Mouse (Mus musculus): ENCODE results near the gene Zfyve9. TPM values are rescaled to one million over a fixed set of nuclear protein-coding genes. Genes with fewer than 3 reads are reported as not detected.
A peak's percentile ranks its signal among the peaks of the same experiment; 100 is the strongest.

Zfyve9 gene
- polyA plus RNA-seq, 1 experiment from 2014 or later: 2.3 TPM

DNA sequence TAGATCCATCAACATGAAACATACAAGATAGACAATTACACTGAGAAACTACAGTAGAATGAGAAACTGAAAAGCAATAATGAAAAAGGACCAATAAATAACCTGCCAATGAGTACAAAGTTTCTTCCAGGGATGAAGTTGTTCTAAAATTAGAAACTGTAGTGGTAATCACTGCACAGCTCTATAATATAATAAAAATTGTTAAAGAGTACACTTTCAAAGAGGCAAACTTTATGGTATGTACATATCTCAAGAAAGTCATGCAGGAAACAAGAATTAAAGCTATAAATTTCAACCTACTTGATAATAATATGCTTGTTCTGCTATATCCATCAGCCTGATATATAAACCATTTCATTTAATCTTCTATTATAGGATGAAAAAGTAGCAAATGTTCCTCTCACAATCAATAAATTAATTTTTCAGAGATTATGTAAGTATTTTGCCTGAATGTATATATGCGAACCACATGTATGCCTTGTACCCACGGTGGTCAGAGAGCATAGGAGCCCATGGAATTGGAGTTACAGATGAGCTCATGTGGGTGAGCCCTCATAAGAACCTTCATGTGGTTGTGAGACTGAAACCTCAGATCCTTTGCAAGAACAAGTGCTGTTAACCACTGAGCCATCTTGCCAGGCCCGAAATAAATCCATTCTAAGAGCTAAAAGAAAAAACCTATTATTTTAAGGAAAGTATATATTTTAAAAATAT, 34.3 kb downstream of the Zfyve9 start:
- H3K27ac ChIP-seq (ENCODE audit: low read length): no peak overlapping the region
- no peaks in the 10 kb centered on the region for H3K4me1 ChIP-seq (ENCODE audit: control insufficient read depth, insufficient read depth, low read length)
- H3K9ac ChIP-seq (ENCODE audit: low read length): no peak overlapping the region
- H3K36me3 ChIP-seq (ENCODE audit: control insufficient read depth, insufficient read depth, low read length): no peaks in the 10 kb centered on the region; the same call in 1 of the 2 replicates
- no peaks in the 10 kb centered on the region for H3K9me3 ChIP-seq (replicated peaks; ENCODE audit: control insufficient read depth, low read length)
- H3K4me3 ChIP-seq (replicated peaks; ENCODE audit: low read length): no peak overlapping the region
- 87% methylated on average over 3 of the region's 3 CpGs for WGBS
- no peak for ATAC-seq (ENCODE audit: insufficient read depth, low FRiP score)
- no peak overlapping the region for H3K4me2 ChIP-seq (ENCODE audit: low read depth, low read length)
- H3K27me3 ChIP-seq (ENCODE audit: control insufficient read depth, insufficient read depth, low read length): no peaks in the 10 kb centered on the region

DNA sequence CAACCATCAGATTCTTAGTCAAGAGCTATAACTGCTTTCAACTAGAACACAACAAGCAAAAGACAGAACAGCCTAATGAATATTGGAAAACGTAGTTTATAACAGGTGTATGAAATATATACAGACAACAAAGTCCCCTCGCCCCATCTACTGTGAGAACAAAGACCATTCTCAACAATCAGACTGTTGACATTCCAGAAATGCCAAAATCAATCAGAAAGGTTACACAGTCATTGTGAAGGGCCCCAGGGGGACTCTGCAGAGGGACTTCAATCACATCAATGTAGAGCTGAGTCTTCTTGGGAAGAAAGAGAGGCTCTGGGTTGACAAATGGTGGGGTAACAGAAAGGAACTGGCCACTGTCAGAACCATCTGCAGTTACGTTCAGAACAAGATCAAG, 49.0 kb downstream of the Zfyve9 start:
- Histone ChIP-seq H3K9me3 (replicated peaks; ENCODE audit: control insufficient read depth, low read length) (no peaks in the 10 kb centered on the region), H3K36me3 (ENCODE audit: control insufficient read depth, insufficient read depth, low read length) (no peaks in the 10 kb centered on the region), H3K4me1 (ENCODE audit: control insufficient read depth, insufficient read depth, low read length) (no peaks in the 10 kb centered on the region), H3K27ac (ENCODE audit: low read length) (no peak overlapping the region), H3K4me2 (ENCODE audit: low read depth, low read length) (no peak overlapping the region), H3K9ac (ENCODE audit: low read length) (no peak overlapping the region), H3K4me3 (replicated peaks; ENCODE audit: low read length) (no peak overlapping the region), H3K27me3 (ENCODE audit: control insufficient read depth, insufficient read depth, low read length) (no peaks in the 10 kb centered on the region)
- 45% methylated on average over 3 of the region's 3 CpGs for WGBS
- no peak for ATAC-seq (ENCODE audit: insufficient read depth, low FRiP score)

DNA sequence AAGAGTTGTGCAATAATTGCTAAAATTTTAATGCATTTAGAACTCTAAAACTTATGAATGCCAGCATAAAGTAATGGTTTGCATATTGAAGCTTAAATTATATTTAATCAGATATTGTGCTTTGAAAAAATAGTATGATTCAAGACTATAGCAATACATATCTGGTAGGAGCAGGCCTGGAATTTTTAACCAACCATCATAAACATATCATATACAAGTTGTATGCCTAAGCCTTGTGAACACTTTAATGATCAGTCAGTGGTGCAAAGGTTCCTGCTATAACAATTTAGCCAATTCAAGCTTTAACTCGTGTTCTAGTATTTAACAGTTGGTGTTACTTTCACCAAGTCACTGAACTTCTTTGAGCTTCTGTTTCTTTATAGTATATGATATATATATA, 50.1 kb downstream of the Zfyve9 start:
- WGBS: 77% methylated on average over 1 of the region's 1 CpGs
- H3K4me2 ChIP-seq (ENCODE audit: low read depth, low read length): no peak overlapping the region
- no peak for ATAC-seq (ENCODE audit: insufficient read depth, low FRiP score)

DNA sequence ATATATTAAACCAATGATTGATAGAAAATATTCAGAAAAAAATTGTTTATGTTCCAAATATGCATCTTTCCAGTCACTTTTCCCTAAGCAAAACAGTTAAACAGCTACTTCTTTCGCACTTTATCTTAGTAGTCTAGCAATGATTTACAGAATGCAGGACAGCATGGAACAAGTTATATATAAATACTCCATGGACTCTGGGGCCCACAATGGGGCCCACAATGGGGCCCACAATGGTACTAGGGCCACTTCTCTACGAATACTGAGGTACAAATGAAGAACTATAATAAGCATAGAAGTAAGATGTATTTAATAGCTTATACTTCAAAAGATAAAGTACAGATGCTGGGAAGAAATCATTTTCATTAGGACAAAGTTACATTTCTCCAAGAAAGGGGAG, 56.5 kb downstream of the Zfyve9 start:
- no peak overlapping the region for H3K27ac ChIP-seq (ENCODE audit: low read length)
- 78% methylated on average over 2 of the region's 2 CpGs for WGBS
- no peak for ATAC-seq (ENCODE audit: insufficient read depth, low FRiP score)

More for the DNA sequence above, 50.1 kb downstream of the Zfyve9 start:
- H3K4me1 ChIP-seq (ENCODE audit: control insufficient read depth, insufficient read depth, low read length): no peaks in the 10 kb centered on the region
- H3K27me3 ChIP-seq (ENCODE audit: control insufficient read depth, insufficient read depth, low read length): no peaks in the 10 kb centered on the region
- peaks cover 2% of the 10 kb centered on the region; the same call in 1 of the 2 replicates for H3K36me3 ChIP-seq (ENCODE audit: control insufficient read depth, insufficient read depth, low read length)
- H3K9me3 ChIP-seq (replicated peaks; ENCODE audit: control insufficient read depth, low read length): no peaks in the 10 kb centered on the region
- H3K4me3 ChIP-seq (replicated peaks; ENCODE audit: low read length): no peak overlapping the region
- no peak overlapping the region for H3K27ac ChIP-seq (ENCODE audit: low read length)
- H3K9ac ChIP-seq (ENCODE audit: low read length): no peak overlapping the region

DNA sequence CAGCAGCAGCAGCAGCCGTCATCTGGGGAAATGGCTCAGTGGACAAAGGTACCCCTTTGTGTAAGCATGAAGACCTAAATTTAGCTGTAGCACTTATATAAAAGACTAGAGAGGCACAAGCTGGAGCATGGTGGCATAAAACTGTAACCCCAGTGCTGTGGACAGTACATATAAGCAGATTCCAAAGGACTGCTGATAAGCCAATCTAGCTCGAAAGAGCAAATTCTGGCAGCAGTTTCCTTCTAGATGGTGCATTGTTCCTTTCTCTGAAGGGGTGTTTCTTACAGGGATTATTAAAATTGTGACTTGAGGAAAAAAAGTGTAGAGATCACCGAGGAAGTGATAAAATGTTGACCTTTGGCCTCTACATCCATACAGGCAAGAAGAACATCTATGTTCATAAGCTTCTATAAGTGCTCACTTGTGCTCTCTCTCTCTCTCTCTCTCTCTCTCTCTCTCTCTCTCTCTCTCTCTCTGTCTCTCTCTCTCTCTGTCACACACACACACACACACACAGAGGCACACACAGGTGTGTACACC, 59.3 kb downstream of the Zfyve9 start:
- Histone ChIP-seq H3K27ac (ENCODE audit: low read length) (no peak overlapping the region), H3K36me3 (ENCODE audit: control insufficient read depth, insufficient read depth, low read length) (0 out of 2 replicates have a peak, but pooled peaks cover 4% of the 10 kb centered on the region)
- 66% methylated on average over 3 of the region's 3 CpGs for WGBS

More for the DNA sequence above, 56.5 kb downstream of the Zfyve9 start:
- H3K4me3 ChIP-seq (replicated peaks; ENCODE audit: low read length): no peak overlapping the region
- H3K36me3 ChIP-seq (ENCODE audit: control insufficient read depth, insufficient read depth, low read length): peaks cover 6% of the 10 kb centered on the region; the same call in 1 of the 2 replicates
- H3K4me1 ChIP-seq (ENCODE audit: control insufficient read depth, insufficient read depth, low read length): no peaks in the 10 kb centered on the region
- H3K4me2 ChIP-seq (ENCODE audit: low read depth, low read length): no peak overlapping the region
- H3K9ac ChIP-seq (ENCODE audit: low read length): no peak overlapping the region
- no peaks in the 10 kb centered on the region for H3K27me3 ChIP-seq (ENCODE audit: control insufficient read depth, insufficient read depth, low read length)
- H3K9me3 ChIP-seq (replicated peaks; ENCODE audit: control insufficient read depth, low read length): no peaks in the 10 kb centered on the region

DNA sequence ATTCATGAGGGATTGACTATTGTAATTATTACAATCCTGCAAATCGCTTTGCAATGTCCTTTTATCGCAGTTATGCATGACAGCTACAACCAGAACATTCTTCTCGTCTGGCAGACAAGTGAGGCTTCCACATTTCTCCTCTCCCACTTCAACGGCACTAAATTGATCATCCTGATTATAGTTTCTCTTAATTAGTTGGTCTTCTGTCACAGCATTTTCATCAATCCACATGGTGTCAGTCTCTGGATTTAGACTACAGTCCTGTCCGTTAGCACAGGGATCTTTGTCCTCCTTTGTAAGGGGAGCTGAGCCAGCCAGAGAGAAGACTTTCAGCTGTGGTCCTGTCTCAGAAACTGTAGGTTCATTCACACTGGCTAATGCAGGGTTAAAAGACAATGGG, 61.2 kb downstream of the Zfyve9 start, which contains the start of gene 3110021N24Rik:
Gene 3110021N24Rik, plus strand, starts transcription at position 301 of the 400 bp plus-strand sequence.
- H3K4me2 ChIP-seq (ENCODE audit: low read depth, low read length): no peak within 1 kb of the TSS
- WGBS: 87% methylated on average over 5 of the region's 5 CpGs
- no peak within 1 kb of the TSS for H3K27ac ChIP-seq (ENCODE audit: low read length)
- no peak within 1 kb of the TSS for H3K9ac ChIP-seq (ENCODE audit: low read length)
- ATAC-seq (ENCODE audit: insufficient read depth, low FRiP score): no peak
- 0 out of 2 replicates have a peak, but pooled peaks cover 4% of the 10 kb centered on the region for H3K36me3 ChIP-seq (ENCODE audit: control insufficient read depth, insufficient read depth, low read length)
- no peaks in the 10 kb centered on the region for H3K27me3 ChIP-seq (ENCODE audit: control insufficient read depth, insufficient read depth, low read length)
- H3K9me3 ChIP-seq (replicated peaks; ENCODE audit: control insufficient read depth, low read length): no peaks in the 10 kb centered on the region
- no peaks in the 10 kb centered on the region for H3K4me1 ChIP-seq (ENCODE audit: control insufficient read depth, insufficient read depth, low read length)
- H3K4me3 ChIP-seq (replicated peaks; ENCODE audit: low read length): no peak within 1 kb of the TSS

More for the DNA sequence above, 59.3 kb downstream of the Zfyve9 start:
- ATAC-seq (ENCODE audit: insufficient read depth, low FRiP score): no peak
- Histone ChIP-seq H3K27me3 (ENCODE audit: control insufficient read depth, insufficient read depth, low read length) (no peaks in the 10 kb centered on the region), H3K4me3 (replicated peaks; ENCODE audit: low read length) (no peak overlapping the region), H3K4me1 (ENCODE audit: control insufficient read depth, insufficient read depth, low read length) (no peaks in the 10 kb centered on the region), H3K9me3 (replicated peaks; ENCODE audit: control insufficient read depth, low read length) (no peaks in the 10 kb centered on the region), H3K4me2 (ENCODE audit: low read depth, low read length) (no peak overlapping the region), H3K9ac (ENCODE audit: low read length) (no peak overlapping the region)

DNA sequence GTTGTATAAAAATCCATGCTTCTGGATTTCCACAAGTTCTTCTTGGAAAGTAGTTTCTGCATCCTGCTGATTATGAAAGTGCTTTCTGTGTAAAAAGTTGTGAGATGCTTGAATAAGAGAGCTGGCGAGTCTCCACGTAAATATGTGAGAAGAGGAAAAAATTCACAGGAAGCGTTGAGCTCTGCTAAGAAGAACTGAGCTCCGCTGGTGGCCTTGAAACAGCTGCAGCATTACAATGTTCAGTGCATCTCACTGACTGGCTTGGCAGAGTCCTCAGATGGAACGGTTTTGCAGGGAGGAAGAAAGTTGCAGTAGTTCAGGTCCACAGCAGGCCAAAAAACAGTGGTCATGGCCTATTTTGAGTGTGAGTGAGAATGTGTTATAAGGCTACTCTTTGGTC, 72.4 kb downstream of the Zfyve9 start:
- WGBS: 54% methylated on average over 5 of the region's 5 CpGs
- no peaks in the 10 kb centered on the region for H3K9me3 ChIP-seq (replicated peaks; ENCODE audit: control insufficient read depth, low read length)
- no peaks in the 10 kb centered on the region for H3K36me3 ChIP-seq (ENCODE audit: control insufficient read depth, insufficient read depth, low read length)
- H3K4me2 ChIP-seq (ENCODE audit: low read depth, low read length): no peak overlapping the region
- no peak overlapping the region for H3K27ac ChIP-seq (ENCODE audit: low read length)
- no peaks in the 10 kb centered on the region for H3K4me1 ChIP-seq (ENCODE audit: control insufficient read depth, insufficient read depth, low read length)
- no peak overlapping the region for H3K9ac ChIP-seq (ENCODE audit: low read length)
- ATAC-seq (ENCODE audit: insufficient read depth, low FRiP score): no peak
- H3K27me3 ChIP-seq (ENCODE audit: control insufficient read depth, insufficient read depth, low read length): no peaks in the 10 kb centered on the region
- no peak overlapping the region for H3K4me3 ChIP-seq (replicated peaks; ENCODE audit: low read length)

DNA sequence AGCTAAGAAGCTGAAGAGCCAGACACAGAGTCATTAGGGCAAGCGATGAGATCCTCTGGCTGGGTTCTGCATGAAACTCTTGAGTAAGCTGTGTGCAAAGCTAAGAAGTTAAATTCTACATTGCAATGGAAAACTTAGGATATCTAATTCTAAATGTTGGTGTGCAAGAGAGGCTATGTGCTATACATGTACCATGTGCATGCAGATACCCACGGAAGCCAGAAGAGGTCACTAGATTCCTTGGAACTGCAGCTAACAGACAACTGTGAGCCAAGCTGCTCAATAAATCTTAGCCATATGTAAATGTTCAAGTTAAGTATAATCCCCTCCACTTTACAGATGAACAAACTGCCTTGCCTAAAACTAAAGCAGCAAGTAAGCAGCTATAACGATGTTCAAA, 83.7 kb downstream of the Zfyve9 start:
- H3K9me3 ChIP-seq (replicated peaks; ENCODE audit: control insufficient read depth, low read length): no peaks in the 10 kb centered on the region
- H3K27ac ChIP-seq (ENCODE audit: low read length): no peak overlapping the region
- H3K9ac ChIP-seq (ENCODE audit: low read length): no peak overlapping the region
- WGBS: 55% methylated on average over 3 of the region's 3 CpGs
- H3K4me2 ChIP-seq (ENCODE audit: low read depth, low read length): no peak overlapping the region
- no peak overlapping the region for H3K4me3 ChIP-seq (replicated peaks; ENCODE audit: low read length)
- H3K27me3 ChIP-seq (ENCODE audit: control insufficient read depth, insufficient read depth, low read length): no peaks in the 10 kb centered on the region
- no peaks in the 10 kb centered on the region for H3K36me3 ChIP-seq (ENCODE audit: control insufficient read depth, insufficient read depth, low read length)
- no peaks in the 10 kb centered on the region for H3K4me1 ChIP-seq (ENCODE audit: control insufficient read depth, insufficient read depth, low read length)
- ATAC-seq (ENCODE audit: insufficient read depth, low FRiP score): peak; percentile 73

DNA sequence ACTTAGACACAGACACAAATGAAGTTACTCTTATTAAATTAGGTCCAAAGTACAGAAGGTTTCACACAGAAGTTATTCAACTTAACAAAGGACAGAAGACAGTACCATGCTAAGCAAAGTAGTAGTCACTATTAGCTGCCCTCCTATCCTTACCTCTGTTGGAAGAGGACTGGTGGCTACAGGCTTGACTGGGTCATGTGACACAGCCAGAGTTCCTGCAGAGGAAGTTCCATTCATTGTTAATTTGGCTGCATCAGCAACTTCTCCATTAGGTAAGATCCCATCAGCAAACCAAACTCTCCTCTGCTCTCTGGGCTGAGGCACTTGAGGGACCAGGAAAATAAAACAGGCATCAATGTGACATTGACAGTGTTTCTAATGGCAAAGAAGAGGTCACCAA, 89.1 kb downstream of the Zfyve9 start:
- no peaks in the 10 kb centered on the region for H3K27me3 ChIP-seq (ENCODE audit: control insufficient read depth, insufficient read depth, low read length)
- no peak overlapping the region for H3K9ac ChIP-seq (ENCODE audit: low read length)
- ATAC-seq (ENCODE audit: insufficient read depth, low FRiP score): no peak
- no peak overlapping the region for H3K27ac ChIP-seq (ENCODE audit: low read length)
- peaks cover 7% of the 10 kb centered on the region; the same call in 1 of the 2 replicates for H3K36me3 ChIP-seq (ENCODE audit: control insufficient read depth, insufficient read depth, low read length)
- no peak overlapping the region for H3K4me2 ChIP-seq (ENCODE audit: low read depth, low read length)
- no peaks in the 10 kb centered on the region for H3K4me1 ChIP-seq (ENCODE audit: control insufficient read depth, insufficient read depth, low read length)
- H3K4me3 ChIP-seq (replicated peaks; ENCODE audit: low read length): no peak overlapping the region
- no peaks in the 10 kb centered on the region for H3K9me3 ChIP-seq (replicated peaks; ENCODE audit: control insufficient read depth, low read length)
